Mouse (Mus musculus) bone marrow, adult 2 months (tissue): Measurements from ENCODE around the gene Mt1.

Source experiments
- CTCF ChIP-seq: fragments of 200-500 bp; IDR thresholded peaks from 2 replicates; pipeline ENCODE4 v1.5.1; 2011; ENCODE audit warnings: low read length, control low read depth; ENCODE audit not compliant: control insufficient read depth, insufficient read depth
- POLR2A ChIP-seq: fragments of 200-500 bp; IDR thresholded peaks from 2 replicates; pipeline ENCODE4 v1.6.1; 2011; ENCODE audit warnings: low read depth, mild to moderate bottlenecking, control low read depth, low read length, borderline replicate concordance; ENCODE audit not compliant: control insufficient read depth

- TF ChIP-seq POLR2A (no peak), CTCF (no peak)
Measured at GRCm38 (mm10) chr8:94206256-94206655, 27.4 kb downstream of the Mt1 start.
